Comparison of ENCODE assay signal across 9 mouse cellular contexts in genomic region chr8:11098228-11098778, GRCm38 (mm10).
A peak's percentile ranks its signal among the peaks of the same experiment; 100 is the strongest.
DNase-seq lines count a peak whose midpoint lies in the region; ATAC-seq and TF ChIP-seq lines count a peak whose summit lies in the region.
"Had no signal": no experiment of that assay in that cellular context is flagged by ENCODE, and none has a peak within 500 bp of the region (broad histone marks: within the 10 kb centered on the region; RNA-seq: fewer than 3 reads in every experiment).

No protein-coding gene starts in this region.

- peaks cover 13% of the 10 kb centered on the region for H3K4me1 ChIP-seq in spleen, adult 2 months (ENCODE audit: control insufficient read depth, insufficient read depth, insufficient read length)
- peaks cover 8% of the 10 kb centered on the region for H3K4me1 ChIP-seq in heart, embryonic 16.5 days (ENCODE audit: control insufficient read depth, insufficient read depth, low read length)
- peaks cover 10% of the 10 kb centered on the region for H3K4me1 ChIP-seq in limb, embryonic 11.5 days (ENCODE audit: control insufficient read depth, insufficient read depth, low read length)
- no peaks in the 10 kb centered on the region for H3K4me1 ChIP-seq in forebrain, embryonic 15.5 days
- H3K4me1 ChIP-seq: midbrain, embryonic 12.5 days had no signal

- no peak overlapping the region for H3K4me3 ChIP-seq in spleen, adult 2 months (ENCODE audit: extremely low read depth, insufficient read depth, insufficient read length)
- H3K4me3 ChIP-seq in heart, embryonic 16.5 days (ENCODE audit: low read length): no peak overlapping the region
- H3K4me3 ChIP-seq in limb, embryonic 11.5 days (ENCODE audit: low read depth, low read length): no peak overlapping the region
- H3K4me3 ChIP-seq in forebrain, embryonic 15.5 days: no peak overlapping the region
- H3K4me3 ChIP-seq: midbrain, embryonic 12.5 days had no signal

- TF ChIP-seq CTCF in spleen, adult 2 months (IDR thresholded peaks at IDR 0.05; ENCODE audit: extremely low read depth, insufficient read depth, insufficient read length, insufficient replicate concordance): no peak

- no peaks in the 10 kb centered on the region for H3K9me3 ChIP-seq in heart, embryonic 16.5 days (replicated peaks; ENCODE audit: control insufficient read depth, low read length)
- H3K9me3 ChIP-seq in limb, embryonic 11.5 days (ENCODE audit: control insufficient read depth, low read length): no peaks in the 10 kb centered on the region
- H3K9me3 ChIP-seq in forebrain, embryonic 15.5 days: no peaks in the 10 kb centered on the region
- H3K9me3 ChIP-seq: midbrain, embryonic 12.5 days had no signal

- 5% methylated on average over 10 of the region's 10 CpGs for WGBS in spleen, adult 2 months
- WGBS in heart, embryonic 16.5 days: 39% methylated on average over 10 of the region's 10 CpGs
- WGBS in limb, embryonic 11.5 days: 43% methylated on average over 10 of the region's 10 CpGs
- 78% methylated on average over 10 of the region's 10 CpGs for WGBS in forebrain, embryonic 15.5 days

- DNase-seq in spleen, adult 2 months (ENCODE audit: low read depth in 1 of 2, low spot score in 2 of 2): peak; percentile 26 to 93
- DNase-seq in spleen, postnatal 14 days (ENCODE audit: low spot score in 2 of 2): no peak
- DNase-seq in embryo, embryonic 11.5 days (ENCODE audit: low read depth, low spot score): peak; percentile 23
- DNase-seq in limb, embryonic 11.5 days (ENCODE audit: low spot score): peak; percentile 66
- peak; percentile 48 for DNase-seq in yolk sac, embryonic 10.5 days (ENCODE audit: low spot score)

- H3K9ac ChIP-seq in heart, embryonic 16.5 days (ENCODE audit: low read length): no peak overlapping the region
- H3K9ac ChIP-seq in limb, embryonic 11.5 days (ENCODE audit: low read length): no peak overlapping the region
- H3K9ac ChIP-seq in forebrain, embryonic 15.5 days (replicated peaks): no peak overlapping the region
- H3K9ac ChIP-seq: midbrain, embryonic 12.5 days had no signal

- H3K27ac ChIP-seq in spleen, adult 2 months (ENCODE audit: insufficient read depth, low read length): no peak overlapping the region
- H3K27ac ChIP-seq in heart, embryonic 16.5 days (ENCODE audit: low read length): peak overlapping the region; percentile 21; the same call in 1 of the 2 replicates
- H3K27ac ChIP-seq in limb, embryonic 11.5 days (replicated peaks; ENCODE audit: low read depth, low read length): peak overlapping the region; percentile 79
- no peak overlapping the region for H3K27ac ChIP-seq in forebrain, embryonic 15.5 days (replicated peaks)
- H3K27ac ChIP-seq: midbrain, embryonic 12.5 days had no signal

- peak; percentile 86 for ATAC-seq in heart, embryonic 16.5 days (replicated peaks; ENCODE audit: extremely low read depth, insufficient read depth, low FRiP score)
- peak; percentile 72 for ATAC-seq in limb, embryonic 11.5 days (ENCODE audit: insufficient number of reproducible peaks, low FRiP score, low TSS enrichment, low read depth)
- no peak for ATAC-seq in forebrain, embryonic 15.5 days (replicated peaks)
- ATAC-seq in activated CD4-positive, CD25-positive, alpha-beta regulatory T cell, adult 4 months: no peak

- H3K27me3 ChIP-seq in spleen, adult 2 months (ENCODE audit: control insufficient read depth, insufficient read depth, low read length): no peaks in the 10 kb centered on the region
- H3K27me3 ChIP-seq in heart, embryonic 16.5 days (ENCODE audit: control insufficient read depth, insufficient read depth, low read length): no peaks in the 10 kb centered on the region
- no peaks in the 10 kb centered on the region for H3K27me3 ChIP-seq in limb, embryonic 11.5 days (ENCODE audit: control insufficient read depth, insufficient read depth, low read length)
- no peaks in the 10 kb centered on the region for H3K27me3 ChIP-seq in forebrain, embryonic 15.5 days
- H3K27me3 ChIP-seq: midbrain, embryonic 12.5 days had no signal

- 0 out of 2 replicates have a peak overlapping the region, but pooled peaks have one; percentile 4 for H3K4me2 ChIP-seq in heart, embryonic 16.5 days (ENCODE audit: low read depth, low read length)
- no peak overlapping the region for H3K4me2 ChIP-seq in limb, embryonic 11.5 days (ENCODE audit: low read depth, severe bottlenecking)
- no peak overlapping the region for H3K4me2 ChIP-seq in forebrain, embryonic 15.5 days (replicated peaks)
- H3K4me2 ChIP-seq: midbrain, embryonic 12.5 days had no signal

- no peaks in the 10 kb centered on the region for H3K36me3 ChIP-seq in spleen, adult 2 months (ENCODE audit: control insufficient read depth, insufficient read depth, low read length)
- H3K36me3 ChIP-seq in heart, embryonic 16.5 days (ENCODE audit: control insufficient read depth, insufficient read depth): no peaks in the 10 kb centered on the region
- H3K36me3 ChIP-seq in limb, embryonic 11.5 days (ENCODE audit: control insufficient read depth, insufficient read depth, low read length): no peaks in the 10 kb centered on the region
- H3K36me3 ChIP-seq in forebrain, embryonic 15.5 days: no peaks in the 10 kb centered on the region
- H3K36me3 ChIP-seq: midbrain, embryonic 12.5 days had no signal

- TF ChIP-seq POLR2A in spleen, adult 2 months (IDR thresholded peaks at IDR 0.05; ENCODE audit: low read depth, low read length): no peak

Comparison
In these comparisons a context has a peak if more than half of its experiments do, and no peak if none do; other contexts are left out.
1. DNase-seq: peak in spleen, adult 2 months (2 of 2), embryo, embryonic 11.5 days (single experiment), limb, embryonic 11.5 days (single experiment) and yolk sac, embryonic 10.5 days (single experiment); none in spleen, postnatal 14 days (0 of 2).
2. H3K27ac ChIP-seq: peak in heart, embryonic 16.5 days (single experiment) and limb, embryonic 11.5 days (single experiment); none in spleen, adult 2 months (single experiment) and forebrain, embryonic 15.5 days (single experiment).
3. ATAC-seq: peak in heart, embryonic 16.5 days (single experiment) and limb, embryonic 11.5 days (single experiment); none in forebrain, embryonic 15.5 days (single experiment) and activated CD4-positive, CD25-positive, alpha-beta regulatory T cell, adult 4 months (single experiment).